Mouse (Mus musculus): ENCODE data around the gene Chmp6. TPM values are rescaled to one million over a fixed set of nuclear protein-coding genes. Genes with fewer than 3 reads are reported as not detected.

Gene Chmp6
- polyA plus RNA-seq (2014; fragmentation: Nextera tagmentation; extraction: Ambion mirVana): 87.1 and 94.0 TPM in 2 replicates

- H3K9me3 ChIP-seq (ENCODE audit: control insufficient read depth, low read length): no peaks in the 10 kb centered on the region
- peak; percentile 74 for ATAC-seq (ENCODE audit: low FRiP score, low TSS enrichment)
- peak within 1 kb of the TSS; percentile 93 for H3K4me2 ChIP-seq (replicated peaks; ENCODE audit: low read depth, low read length)
- H3K4me3 ChIP-seq (ENCODE audit: low read length): peak within 1 kb of the TSS; percentile 98
- peak within 1 kb of the TSS; percentile 73 for H3K27ac ChIP-seq (ENCODE audit: low read depth, low read length)
- H3K27me3 ChIP-seq (ENCODE audit: control insufficient read depth, insufficient read depth, low read length): no peaks in the 10 kb centered on the region
- peak within 1 kb of the TSS; percentile 97 for H3K9ac ChIP-seq (ENCODE audit: low read depth, low read length)
- H3K4me1 ChIP-seq (ENCODE audit: control insufficient read depth, insufficient read depth, low read length): peaks cover 35% of the 10 kb centered on the region
- peaks cover 26% of the 10 kb centered on the region for H3K36me3 ChIP-seq (ENCODE audit: control insufficient read depth, insufficient read depth, low read length)
- WGBS: under 1% methylated on average over 48 of the region's 48 CpGs
Observed at GRCm38 (mm10) chr11:119913291-119913934, at the start of gene Chmp6. Gene Chmp6, plus strand, starts transcription at chr11:119913441.

GRCm38 (mm10) chr11:119866837-119867236 is 46.4 kb upstream of the Chmp6 start:
- Histone ChIP-seq H3K4me2 (replicated peaks; ENCODE audit: low read depth, low read length) (no peak overlapping the region), H3K9ac (ENCODE audit: low read depth, low read length) (no peak overlapping the region), H3K27me3 (ENCODE audit: control insufficient read depth, insufficient read depth, low read length) (no peaks in the 10 kb centered on the region), H3K9me3 (ENCODE audit: control insufficient read depth, low read length) (no peaks in the 10 kb centered on the region), H3K27ac (ENCODE audit: low read depth, low read length) (no peak overlapping the region), H3K4me3 (ENCODE audit: low read length) (no peak overlapping the region), H3K4me1 (ENCODE audit: control insufficient read depth, insufficient read depth, low read length) (no peaks in the 10 kb centered on the region), H3K36me3 (ENCODE audit: control insufficient read depth, insufficient read depth, low read length) (peaks cover 55% of the 10 kb centered on the region; the same call in 1 of the 2 replicates)
- ATAC-seq (ENCODE audit: low FRiP score, low TSS enrichment): no peak
- 88% methylated on average over 6 of the region's 6 CpGs for WGBS

GRCm38 (mm10) chr11:119868138-119868537 is 45.1 kb upstream of the Chmp6 start:
- WGBS: 88% methylated on average over 3 of the region's 3 CpGs
- peaks cover 58% of the 10 kb centered on the region for H3K36me3 ChIP-seq (ENCODE audit: control insufficient read depth, insufficient read depth, low read length)
- no peaks in the 10 kb centered on the region for H3K9me3 ChIP-seq (ENCODE audit: control insufficient read depth, low read length)
- H3K4me1 ChIP-seq (ENCODE audit: control insufficient read depth, insufficient read depth, low read length): no peaks in the 10 kb centered on the region
- H3K4me2 ChIP-seq (replicated peaks; ENCODE audit: low read depth, low read length): no peak overlapping the region
- no peaks in the 10 kb centered on the region for H3K27me3 ChIP-seq (ENCODE audit: control insufficient read depth, insufficient read depth, low read length)
- H3K4me3 ChIP-seq (ENCODE audit: low read length): no peak overlapping the region
- no peak overlapping the region for H3K9ac ChIP-seq (ENCODE audit: low read depth, low read length)
- no peak overlapping the region for H3K27ac ChIP-seq (ENCODE audit: low read depth, low read length)
- ATAC-seq (ENCODE audit: low FRiP score, low TSS enrichment): no peak

GRCm38 (mm10) chr11:119868556-119868955 is 44.7 kb upstream of the Chmp6 start:
- no peaks in the 10 kb centered on the region for H3K27me3 ChIP-seq (ENCODE audit: control insufficient read depth, insufficient read depth, low read length)
- WGBS: 85% methylated on average over 4 of the region's 4 CpGs
- H3K9ac ChIP-seq (ENCODE audit: low read depth, low read length): no peak overlapping the region
- H3K4me3 ChIP-seq (ENCODE audit: low read length): no peak overlapping the region
- peaks cover 62% of the 10 kb centered on the region for H3K36me3 ChIP-seq (ENCODE audit: control insufficient read depth, insufficient read depth, low read length)
- ATAC-seq (ENCODE audit: low FRiP score, low TSS enrichment): no peak
- H3K4me1 ChIP-seq (ENCODE audit: control insufficient read depth, insufficient read depth, low read length): no peaks in the 10 kb centered on the region
- no peak overlapping the region for H3K27ac ChIP-seq (ENCODE audit: low read depth, low read length)
- no peaks in the 10 kb centered on the region for H3K9me3 ChIP-seq (ENCODE audit: control insufficient read depth, low read length)
- no peak overlapping the region for H3K4me2 ChIP-seq (replicated peaks; ENCODE audit: low read depth, low read length)

- no peak for ATAC-seq (ENCODE audit: low FRiP score, low TSS enrichment)
- Histone ChIP-seq H3K36me3 (ENCODE audit: control insufficient read depth, insufficient read depth, low read length) (peaks cover 76% of the 10 kb centered on the region), H3K9me3 (ENCODE audit: control insufficient read depth, low read length) (no peaks in the 10 kb centered on the region)
Observed at GRCm38 (mm10) chr11:119871141-119871540, 42.1 kb upstream of the Chmp6 start.

GRCm38 (mm10) chr11:119873643-119874042 is 39.6 kb upstream of the Chmp6 start:
- no peak for ATAC-seq (ENCODE audit: low FRiP score, low TSS enrichment)
- WGBS: 97% methylated on average over 4 of the region's 4 CpGs
- Histone ChIP-seq H3K27ac (ENCODE audit: low read depth, low read length) (no peak overlapping the region), H3K9me3 (ENCODE audit: control insufficient read depth, low read length) (no peaks in the 10 kb centered on the region), H3K36me3 (ENCODE audit: control insufficient read depth, insufficient read depth, low read length) (peaks cover 81% of the 10 kb centered on the region), H3K4me2 (replicated peaks; ENCODE audit: low read depth, low read length) (no peak overlapping the region), H3K4me1 (ENCODE audit: control insufficient read depth, insufficient read depth, low read length) (no peaks in the 10 kb centered on the region), H3K27me3 (ENCODE audit: control insufficient read depth, insufficient read depth, low read length) (no peaks in the 10 kb centered on the region), H3K4me3 (ENCODE audit: low read length) (no peak overlapping the region), H3K9ac (ENCODE audit: low read depth, low read length) (no peak overlapping the region)

More at GRCm38 (mm10) chr11:119871141-119871540, 42.1 kb upstream of the Chmp6 start:
- 86% methylated on average over 7 of the region's 7 CpGs for WGBS
- Histone ChIP-seq H3K4me2 (replicated peaks; ENCODE audit: low read depth, low read length) (no peak overlapping the region), H3K27ac (ENCODE audit: low read depth, low read length) (no peak overlapping the region), H3K9ac (ENCODE audit: low read depth, low read length) (no peak overlapping the region), H3K4me1 (ENCODE audit: control insufficient read depth, insufficient read depth, low read length) (no peaks in the 10 kb centered on the region), H3K4me3 (ENCODE audit: low read length) (no peak overlapping the region), H3K27me3 (ENCODE audit: control insufficient read depth, insufficient read depth, low read length) (no peaks in the 10 kb centered on the region)

- WGBS: 86% methylated on average over 1 of the region's 1 CpGs
- Histone ChIP-seq H3K9ac (ENCODE audit: low read depth, low read length) (no peak overlapping the region), H3K4me1 (ENCODE audit: control insufficient read depth, insufficient read depth, low read length) (no peaks in the 10 kb centered on the region), H3K36me3 (ENCODE audit: control insufficient read depth, insufficient read depth, low read length) (peaks cover 81% of the 10 kb centered on the region), H3K27ac (ENCODE audit: low read depth, low read length) (no peak overlapping the region), H3K4me3 (ENCODE audit: low read length) (no peak overlapping the region), H3K27me3 (ENCODE audit: control insufficient read depth, insufficient read depth, low read length) (no peaks in the 10 kb centered on the region), H3K4me2 (replicated peaks; ENCODE audit: low read depth, low read length) (no peak overlapping the region), H3K9me3 (ENCODE audit: control insufficient read depth, low read length) (no peaks in the 10 kb centered on the region)
- ATAC-seq (ENCODE audit: low FRiP score, low TSS enrichment): no peak
Observed at GRCm38 (mm10) chr11:119874841-119875240, 38.4 kb upstream of the Chmp6 start.

- Histone ChIP-seq H3K4me1 (ENCODE audit: control insufficient read depth, insufficient read depth, low read length) (no peaks in the 10 kb centered on the region), H3K4me2 (replicated peaks; ENCODE audit: low read depth, low read length) (no peak overlapping the region), H3K36me3 (ENCODE audit: control insufficient read depth, insufficient read depth, low read length) (peaks cover 75% of the 10 kb centered on the region), H3K4me3 (ENCODE audit: low read length) (no peak overlapping the region), H3K27ac (ENCODE audit: low read depth, low read length) (no peak overlapping the region), H3K9ac (ENCODE audit: low read depth, low read length) (no peak overlapping the region), H3K9me3 (ENCODE audit: control insufficient read depth, low read length) (no peaks in the 10 kb centered on the region), H3K27me3 (ENCODE audit: control insufficient read depth, insufficient read depth, low read length) (no peaks in the 10 kb centered on the region)
- no peak for ATAC-seq (ENCODE audit: low FRiP score, low TSS enrichment)
- WGBS: 93% methylated on average over 9 of the region's 9 CpGs
Observed at GRCm38 (mm10) chr11:119875685-119876084, 37.6 kb upstream of the Chmp6 start.

- no peak for ATAC-seq (ENCODE audit: low FRiP score, low TSS enrichment)
- no peak overlapping the region for H3K9ac ChIP-seq (ENCODE audit: low read depth, low read length)
- no peaks in the 10 kb centered on the region for H3K4me1 ChIP-seq (ENCODE audit: control insufficient read depth, insufficient read depth, low read length)
- H3K27ac ChIP-seq (ENCODE audit: low read depth, low read length): no peak overlapping the region
- H3K36me3 ChIP-seq (ENCODE audit: control insufficient read depth, insufficient read depth, low read length): peaks cover 62% of the 10 kb centered on the region
- no peak overlapping the region for H3K4me3 ChIP-seq (ENCODE audit: low read length)
- no peak overlapping the region for H3K4me2 ChIP-seq (replicated peaks; ENCODE audit: low read depth, low read length)
- H3K27me3 ChIP-seq (ENCODE audit: control insufficient read depth, insufficient read depth, low read length): no peaks in the 10 kb centered on the region
- H3K9me3 ChIP-seq (ENCODE audit: control insufficient read depth, low read length): no peaks in the 10 kb centered on the region
- WGBS: 92% methylated on average over 7 of the region's 7 CpGs
Observed at GRCm38 (mm10) chr11:119877124-119877523, 36.1 kb upstream of the Chmp6 start.
